Mouse (Mus musculus) brain, adult 2 months (tissue): ENCODE measurements at regions not wholly inside any gene's neighbourhood (a gene's known extent, or its start where the extent isn't known, plus 50 kb on each side); places are given as distances from the start of the nearest gene placed in this dataset.

Experiments
- DNase-seq: peaks from one replicate; pipeline ENCODE4 v3.0.0; 2011; ENCODE audit warnings: low read depth, low spot score

DNA sequence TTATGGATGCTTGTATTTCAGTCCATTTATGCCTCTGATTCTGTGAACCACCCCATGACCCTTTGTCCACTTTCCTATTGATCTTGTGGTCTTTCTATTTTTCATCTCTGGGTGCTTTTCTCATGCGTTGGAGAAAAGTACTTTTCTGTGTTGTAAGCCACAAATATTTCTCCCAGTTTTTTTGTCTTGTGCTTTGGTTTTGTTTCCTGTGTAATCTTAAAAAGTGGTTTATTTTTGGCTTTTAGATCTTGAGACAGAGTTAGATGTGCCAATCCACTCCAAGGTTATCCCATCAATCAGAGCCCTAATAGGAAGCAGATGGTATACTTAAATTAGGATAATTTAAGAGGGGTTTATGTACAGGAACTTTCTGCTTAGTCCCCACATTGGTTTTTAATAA lies 50.0 kb upstream of the Slc22a23 start:
- DNase-seq = no peak
